Comparison of ENCODE assay signal across 22 mouse cellular contexts in the genomic region with DNA sequence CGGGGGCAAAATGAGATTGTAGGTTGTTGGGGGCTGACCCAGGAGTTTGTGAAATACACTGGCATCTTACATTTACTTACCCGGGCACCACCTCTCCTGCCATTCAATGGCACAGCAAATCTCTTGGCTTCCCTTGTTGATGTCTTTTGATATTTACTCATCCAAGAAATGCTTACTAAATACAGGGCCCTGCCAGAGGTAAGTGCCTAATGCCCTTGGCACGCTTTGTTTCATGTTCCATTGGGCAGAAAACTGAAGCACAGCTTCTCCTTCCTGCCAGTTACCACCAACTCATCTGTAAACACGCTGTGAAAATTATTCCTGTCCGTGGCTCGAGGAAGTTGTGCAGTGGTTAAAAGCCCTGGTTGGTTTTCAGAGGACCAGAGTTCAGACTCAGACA. TPM values are rescaled to one million over a fixed set of nuclear protein-coding genes. Genes with fewer than 3 reads are reported as not detected.
"Had no signal": no experiment of that assay in that cellular context is flagged by ENCODE, and none has a peak within 500 bp of the region (broad histone marks: within the 10 kb centered on the region; RNA-seq: fewer than 3 reads in every experiment).

No protein-coding gene starts in this region.

- ATAC-seq: liver, postnatal 0 days; lung, postnatal 0 days; midbrain, embryonic 15.5 days had no signal

- H3K36me3 ChIP-seq: limb, embryonic 10.5 days; limb, embryonic 13.5 days; midbrain, embryonic 12.5 days; midbrain, embryonic 15.5 days; neural tube, embryonic 12.5 days; neural tube, embryonic 15.5 days had no signal

- H3K27ac ChIP-seq: kidney, postnatal 0 days; limb, embryonic 10.5 days; limb, embryonic 13.5 days; liver, embryonic 14.5 days; macrophage; midbrain, embryonic 12.5 days; midbrain, embryonic 15.5 days; neural tube, embryonic 12.5 days; neural tube, embryonic 15.5 days; stomach, postnatal 0 days had no signal

- H3K9me3 ChIP-seq: limb, embryonic 10.5 days; limb, embryonic 13.5 days; midbrain, embryonic 12.5 days; midbrain, embryonic 15.5 days; neural tube, embryonic 12.5 days; neural tube, embryonic 15.5 days had no signal

- H3K4me3 ChIP-seq: limb, embryonic 10.5 days; limb, embryonic 13.5 days; midbrain, embryonic 12.5 days; midbrain, embryonic 15.5 days; neural tube, embryonic 12.5 days; neural tube, embryonic 15.5 days had no signal

- H3K9ac ChIP-seq: limb, embryonic 13.5 days; liver, embryonic 14.5 days; liver, postnatal 0 days; lung, embryonic 14.5 days; midbrain, embryonic 12.5 days; midbrain, embryonic 15.5 days; neural tube, embryonic 12.5 days; neural tube, embryonic 15.5 days had no signal

- DNase-seq: kidney, postnatal 25 days; liver; liver, postnatal 0 days; lung, embryonic 14.5 days; right cerebral cortex, adult 18-20 months; right cerebral cortex, postnatal 14 days; right cerebral cortex, postnatal 4 days; thymus, adult 2 months; thymus, postnatal 14 days; thymus, postnatal 4 days had no signal

- H3K27me3 ChIP-seq: limb, embryonic 13.5 days; midbrain, embryonic 12.5 days; midbrain, embryonic 15.5 days; neural tube, embryonic 12.5 days; neural tube, embryonic 15.5 days had no signal

- H3K4me2 ChIP-seq: limb, embryonic 13.5 days; lung, embryonic 14.5 days; midbrain, embryonic 12.5 days; midbrain, embryonic 15.5 days; neural tube, embryonic 12.5 days; neural tube, embryonic 15.5 days had no signal

- H3K4me1 ChIP-seq: limb, embryonic 10.5 days; limb, embryonic 13.5 days; midbrain, embryonic 12.5 days; midbrain, embryonic 15.5 days; neural tube, embryonic 12.5 days; neural tube, embryonic 15.5 days had no signal

RNA-seq across cellular contexts. Expression of a gene that starts 39.4 kb away (rescaled TPM):
- total RNA-seq: megakaryocyte, adult 5-6 weeks had no signal
- polyA plus RNA-seq: limb, embryonic 10.5 days; limb, embryonic 13.5 days; macrophage; midbrain, embryonic 12.5 days; midbrain, embryonic 15.5 days; neural tube, embryonic 12.5 days had no signal
